Mouse (Mus musculus) kidney, postnatal 0 days (tissue): Measurements from ENCODE around the gene 2810006K23Rik. TPM values are rescaled to one million over a fixed set of nuclear protein-coding genes. Genes with fewer than 3 reads are reported as not detected.
"Not testable (repeated sequence)": the region's sequence is repeated elsewhere in the genome, so short reads cannot be mapped to it uniquely, and the experiment has no call there.

Experiments used
- ATAC-seq: fragments of 200-750 bp; cut with Nextera tagmentation; replicated peaks from 2 replicates; pipeline ENCODE4 v1.8.0; 2017; ENCODE audit warnings: low read depth, moderate number of reproducible peaks, moderate TSS enrichment, moderate library complexity; ENCODE audit not compliant: low FRiP score
- DNase-seq: peaks from one replicate; pipeline ENCODE4 v3.0.0-alpha.2; 2016; ENCODE audit warnings: low spot score
- H3K27ac ChIP-seq: fragments of 300-500 bp; sonication (generic); 2 replicates; pipeline ENCODE4 v1.5.1; 2014; ENCODE audit warnings: mild to moderate bottlenecking
- H3K27me3 ChIP-seq: fragments of 300-500 bp; sonication (generic); 2 replicates; pipeline ENCODE4 v1.6.1; 2014; ENCODE audit warnings: low read length, mixed read lengths; ENCODE audit not compliant: insufficient read depth
- H3K36me3 ChIP-seq: fragments of 300-500 bp; sonication (generic); 2 replicates; pipeline ENCODE4 v1.6.1; 2014; ENCODE audit warnings: low read length, mixed read lengths; ENCODE audit not compliant: insufficient read depth
- H3K4me1 ChIP-seq: fragments of 300-500 bp; sonication (generic); replicated peaks from 2 replicates; pipeline ENCODE4 v1.6.1; 2014; ENCODE audit warnings: antibody characterized with exemption, low read length, mixed read lengths; ENCODE audit not compliant: insufficient read depth
- H3K4me2 ChIP-seq: fragments of 300-500 bp; sonication (generic); 2 replicates; pipeline ENCODE4 v1.6.1; 2014; ENCODE audit warnings: mild to moderate bottlenecking, low read length, moderate library complexity, mixed read lengths
- H3K4me3 ChIP-seq: fragments of 300-500 bp; sonication (generic); replicated peaks from 2 replicates; pipeline ENCODE4 v1.5.1; 2014; ENCODE audit warnings: low read depth, low read length
- H3K9ac ChIP-seq: fragments of 300-500 bp; sonication (generic); 2 replicates; pipeline ENCODE4 v1.6.1; 2014; ENCODE audit warnings: low read depth, low read length
- H3K9me3 ChIP-seq: fragments of 300-500 bp; sonication (generic); replicated peaks from 2 replicates; pipeline ENCODE4 v1.6.1; 2016; ENCODE audit warnings: low read length, inconsistent platforms, mixed read lengths
- CTCF ChIP-seq: IDR thresholded peaks from 2 replicates; pipeline ENCODE4 v1.5.1; 2016; ENCODE audit warnings: antibody characterized with exemption, low read depth, mild to moderate bottlenecking, moderate library complexity
- WGBS: fragments of 180-500 bp; shearing (Covaris S2); extraction: QIAGEN DNeasy Blood & Tissue Kit; methylation state at CpG from one replicate; pipeline ENCODE4 v1.1.7; 2014; 5-methylcytosine and 5-hydroxymethylcytosine counted together
- polyA plus RNA-seq: library from polyadenylated mRNA; unstranded; fragments of >200 nt; fragmentation: Nextera tagmentation; extraction: Ambion mirVana; gene quantifications from 2 replicates; pipeline ENCODE4 v1.2.1, GENCODE M21; 2015

The 2810006K23Rik gene
- polyA plus RNA-seq, 1 experiment from 2014 or later = 12.0 TPM

- H3K36me3 ChIP-seq = peaks cover 3% of the 10 kb centered on the region; the same call in 1 of the 2 replicates
- no peak for ATAC-seq
- no peak overlapping the region for H3K4me3 ChIP-seq
- H3K27me3 ChIP-seq = no peaks in the 10 kb centered on the region
- H3K4me2 ChIP-seq = no peak overlapping the region
- WGBS = 30% methylated on average over 9 of the region's 9 CpGs
- H3K27ac ChIP-seq = peak overlapping the region; percentile 13; the same call in 1 of the 2 replicates
- H3K9ac ChIP-seq = no peak overlapping the region
- no peak for TF ChIP-seq CTCF
- H3K9me3 ChIP-seq = no peaks in the 10 kb centered on the region
- peaks cover 4% of the 10 kb centered on the region; the same call in 1 of the 2 replicates for H3K4me1 ChIP-seq
- DNase-seq = peak; percentile 77
These were observed 10.0 kb downstream of the 2810006K23Rik start for GRCm38 (mm10) chr5:124337909-124338308.

- no peak overlapping the region for H3K4me2 ChIP-seq
- peaks cover 3% of the 10 kb centered on the region; the same call in 1 of the 2 replicates for H3K36me3 ChIP-seq
- H3K4me3 ChIP-seq = no peak overlapping the region
- no peak overlapping the region for H3K27ac ChIP-seq
- no peak overlapping the region for H3K9ac ChIP-seq
- no peaks in the 10 kb centered on the region for H3K27me3 ChIP-seq
- WGBS = 85% methylated on average over 8 of the region's 8 CpGs
- H3K4me1 ChIP-seq = peaks cover 4% of the 10 kb centered on the region; the same call in 1 of the 2 replicates
- DNase-seq (no peak), ATAC-seq (no peak)
- TF ChIP-seq CTCF = no peak
- no peaks in the 10 kb centered on the region for H3K9me3 ChIP-seq
These were observed 10.9 kb downstream of the 2810006K23Rik start for GRCm38 (mm10) chr5:124338791-124339190.

- TF ChIP-seq CTCF = peak; percentile 46; the same call in 1 of the 2 replicates
- 0 out of 2 replicates have a peak, but pooled peaks have one; percentile 57 for ATAC-seq
- not testable (repeated sequence) for H3K4me3 ChIP-seq, H3K27me3 ChIP-seq, H3K4me2 ChIP-seq, DNase-seq, H3K27ac ChIP-seq, H3K4me1 ChIP-seq, H3K9ac ChIP-seq, H3K9me3 ChIP-seq
- WGBS = 63% methylated on average over 6 of the region's 6 CpGs
- peaks cover 25% of the 10 kb centered on the region for H3K36me3 ChIP-seq
These were observed 14.0 kb downstream of the 2810006K23Rik start for GRCm38 (mm10) chr5:124341753-124342339.

DNA sequence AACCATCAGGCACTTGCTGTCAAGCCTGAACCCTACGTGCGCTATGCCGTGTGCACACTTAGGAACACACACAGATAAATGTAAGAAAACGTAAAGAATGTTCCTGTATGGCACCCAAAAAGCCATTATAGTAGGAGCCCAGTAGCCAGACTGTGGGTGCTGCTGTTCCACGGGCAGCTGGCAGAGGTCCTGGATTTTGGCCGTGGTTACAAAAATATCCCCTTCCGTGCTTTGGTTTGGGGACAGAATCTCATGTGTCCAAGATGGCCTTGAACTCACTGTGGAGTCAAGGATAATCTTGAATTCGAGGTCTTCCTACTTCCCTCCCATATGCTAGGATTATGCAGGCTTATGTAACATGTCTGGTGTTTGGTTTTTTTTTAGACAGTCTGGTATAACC, 15.0 kb downstream of the 2810006K23Rik start:
- H3K27me3 ChIP-seq = no peaks in the 10 kb centered on the region
- no peak overlapping the region for H3K9ac ChIP-seq
- H3K9me3 ChIP-seq = no peaks in the 10 kb centered on the region
- ATAC-seq (no peak), DNase-seq (no peak)
- WGBS = 74% methylated on average over 8 of the region's 8 CpGs
- TF ChIP-seq CTCF = no peak
- H3K4me1 ChIP-seq = no peaks in the 10 kb centered on the region; the same call in 1 of the 2 replicates
- H3K36me3 ChIP-seq = peaks cover 27% of the 10 kb centered on the region
- no peak overlapping the region for H3K4me2 ChIP-seq
- no peak overlapping the region for H3K4me3 ChIP-seq
- H3K27ac ChIP-seq = no peak overlapping the region

GRCm38 (mm10) chr5:124349196-124349595, 21.3 kb downstream of the 2810006K23Rik start:
- no peak overlapping the region for H3K27ac ChIP-seq
- H3K9ac ChIP-seq = no peak overlapping the region
- peaks cover 14% of the 10 kb centered on the region for H3K4me1 ChIP-seq
- 93% methylated on average over 17 of the region's 17 CpGs for WGBS
- ATAC-seq (no peak), DNase-seq (no peak)
- no peaks in the 10 kb centered on the region for H3K9me3 ChIP-seq
- H3K4me3 ChIP-seq = no peak overlapping the region
- no peak for TF ChIP-seq CTCF
- peaks cover 37% of the 10 kb centered on the region for H3K36me3 ChIP-seq
- no peak overlapping the region for H3K4me2 ChIP-seq
- H3K27me3 ChIP-seq = no peaks in the 10 kb centered on the region

GRCm38 (mm10) chr5:124350350-124350749, 22.5 kb downstream of the 2810006K23Rik start:
- no peak overlapping the region for H3K9ac ChIP-seq
- DNase-seq (no peak), ATAC-seq (no peak)

More at GRCm38 (mm10) chr5:124350350-124350749, 22.5 kb downstream of the 2810006K23Rik start:
- Histone ChIP-seq H3K36me3 (peaks cover 27% of the 10 kb centered on the region), H3K4me3 (no peak overlapping the region), H3K9me3 (no peaks in the 10 kb centered on the region), H3K27me3 (no peaks in the 10 kb centered on the region), H3K27ac (0 out of 2 replicates have a peak overlapping the region, but pooled peaks have one; percentile 97), H3K4me2 (no peak overlapping the region), H3K4me1 (peaks cover 14% of the 10 kb centered on the region)
- no peak for TF ChIP-seq CTCF
- 72% methylated on average over 2 of the region's 2 CpGs for WGBS
